Mouse (Mus musculus): Measurements from ENCODE around the gene D10Jhu81e.
"Not testable (repeated sequence)": the region's sequence is repeated elsewhere in the genome, so short reads cannot be mapped to it uniquely, and the experiment has no call there.

D10Jhu81e gene

DNA sequence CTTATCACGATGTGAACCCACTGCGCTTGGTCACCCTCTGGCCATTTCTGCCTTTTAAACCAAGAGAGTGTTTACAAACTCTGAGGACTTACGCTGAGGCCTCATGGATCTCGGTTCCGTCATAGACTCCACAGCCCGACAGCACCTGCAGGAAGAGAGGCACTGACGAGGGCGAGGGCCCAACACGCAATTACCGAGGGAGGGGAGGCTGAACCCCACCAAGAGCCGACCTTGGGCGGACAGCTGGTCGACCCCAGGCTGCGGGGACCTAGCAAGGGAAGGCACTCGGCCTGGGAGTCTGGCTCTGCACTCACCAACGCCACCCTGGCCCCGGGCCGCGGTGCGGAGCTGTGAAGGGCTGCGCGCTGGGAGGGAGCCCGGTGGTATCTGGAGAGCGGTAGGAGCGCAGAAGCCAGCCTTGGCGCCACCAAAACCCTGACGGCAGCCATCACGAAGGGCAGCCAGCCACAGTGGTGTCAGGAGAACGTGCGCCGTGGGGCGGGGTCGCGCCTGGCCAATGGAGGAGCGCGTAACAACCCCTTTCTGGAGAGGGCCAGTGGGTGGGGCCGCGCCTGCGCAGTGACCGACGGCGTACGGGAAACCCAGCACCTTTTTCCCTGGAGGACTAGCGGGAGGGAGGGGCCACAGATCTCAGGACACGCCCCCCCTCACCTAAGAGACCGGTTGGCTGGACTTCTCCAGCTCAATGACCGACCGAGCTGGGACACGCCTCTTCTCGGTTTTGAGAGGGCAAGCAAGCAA is at the start of gene D10Jhu81e:
D10Jhu81e (minus strand) TSS at position 502 of the 762 bp plus-strand sequence.
- in situ Hi-C loops (cut with MboI; ENCODE audit: low pct_unique_long_range_greater_than_20kb in 1 of 2, low sequenced_read_pairs in 2 of 2, unreplicated experiment in 1 of 2), result loop anchor here (10.0 kb wide), 2 partner anchors 155 to 165 kb away; partner anchors contain the start of gene Pfkl (in 1 of the 2)

DNA sequence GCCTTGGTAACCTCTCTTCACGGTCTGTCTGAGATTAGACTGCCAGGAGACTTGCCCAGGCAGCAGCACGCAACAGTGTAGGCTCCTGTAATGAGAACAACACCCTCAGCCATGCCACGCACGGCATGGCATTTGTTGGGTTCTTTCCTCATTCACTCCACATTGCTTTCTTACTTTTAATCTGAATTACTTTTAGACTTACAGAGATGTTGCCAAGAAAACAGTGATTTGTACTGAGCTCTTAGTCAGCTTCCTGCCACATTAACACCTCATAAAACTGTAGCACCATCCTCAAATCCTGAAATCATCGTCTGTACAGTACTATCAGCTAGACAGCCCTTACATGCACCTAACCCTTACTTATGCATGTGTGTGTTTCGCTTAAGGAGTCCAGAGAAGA is 49.0 kb upstream of the D10Jhu81e start:
- in situ Hi-C loops (cut with MboI; ENCODE audit: low pct_unique_long_range_greater_than_20kb in 1 of 2, low sequenced_read_pairs in 2 of 2, unreplicated experiment in 1 of 2), result no loop called here

DNA sequence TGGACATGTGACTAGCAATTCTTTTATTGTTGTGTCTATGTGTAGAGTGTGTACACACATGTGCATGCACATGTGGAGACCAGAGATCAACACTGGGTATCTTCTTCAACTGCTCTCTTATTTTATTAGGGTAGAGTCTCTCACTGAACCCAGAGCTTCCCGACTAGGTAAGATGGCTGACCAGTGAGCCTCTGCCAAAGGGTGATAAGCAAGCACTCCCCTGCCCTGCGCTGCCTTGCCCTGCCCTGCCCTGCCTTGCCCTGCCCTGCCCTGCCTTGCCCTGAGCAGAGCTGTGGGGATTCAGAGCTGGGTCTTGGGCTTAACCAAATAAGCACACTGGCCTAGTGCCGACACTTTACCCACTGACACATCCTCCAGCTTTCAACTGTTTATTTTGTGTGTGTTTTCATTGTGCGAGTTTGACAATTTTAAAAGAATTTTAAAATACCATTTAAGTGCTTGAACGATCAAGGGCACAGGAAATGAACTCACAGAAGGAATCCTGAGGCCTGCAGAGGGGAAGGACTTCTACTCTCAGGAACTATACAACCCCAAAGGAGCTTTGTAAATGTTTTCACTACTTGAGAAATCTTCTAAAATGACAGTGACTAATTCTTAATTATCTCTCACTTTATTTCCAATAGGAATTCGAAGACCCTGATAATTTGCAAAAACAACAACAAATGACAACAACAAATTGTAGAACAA is 46.9 kb upstream of the D10Jhu81e start:
- in situ Hi-C loops (cut with MboI; ENCODE audit: low pct_unique_long_range_greater_than_20kb in 1 of 2, low sequenced_read_pairs in 2 of 2, unreplicated experiment in 1 of 2), result no loop called here

DNA sequence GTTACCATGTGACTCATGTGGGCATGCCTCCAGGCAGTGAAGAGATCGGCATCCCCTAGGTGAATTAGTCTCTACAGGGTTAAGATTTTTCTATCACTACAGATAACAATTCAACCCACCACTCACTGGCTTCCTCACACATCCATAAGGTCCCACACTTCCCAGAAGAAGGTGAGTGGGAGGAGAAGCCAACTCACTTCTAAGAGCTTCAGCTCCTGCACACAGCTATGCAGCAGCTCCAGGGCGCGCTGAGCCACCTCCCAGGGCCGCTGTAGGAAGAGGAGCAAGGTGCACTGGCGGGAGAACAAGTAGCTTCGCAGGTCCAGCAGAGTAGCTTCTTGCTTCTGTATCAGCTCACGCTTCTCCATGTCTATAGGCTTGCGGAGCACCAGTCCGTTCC is 44.8 kb upstream of the D10Jhu81e start:
- in situ Hi-C loops (cut with MboI; ENCODE audit: low pct_unique_long_range_greater_than_20kb in 1 of 2, low sequenced_read_pairs in 2 of 2, unreplicated experiment in 1 of 2), result no loop called here

DNA sequence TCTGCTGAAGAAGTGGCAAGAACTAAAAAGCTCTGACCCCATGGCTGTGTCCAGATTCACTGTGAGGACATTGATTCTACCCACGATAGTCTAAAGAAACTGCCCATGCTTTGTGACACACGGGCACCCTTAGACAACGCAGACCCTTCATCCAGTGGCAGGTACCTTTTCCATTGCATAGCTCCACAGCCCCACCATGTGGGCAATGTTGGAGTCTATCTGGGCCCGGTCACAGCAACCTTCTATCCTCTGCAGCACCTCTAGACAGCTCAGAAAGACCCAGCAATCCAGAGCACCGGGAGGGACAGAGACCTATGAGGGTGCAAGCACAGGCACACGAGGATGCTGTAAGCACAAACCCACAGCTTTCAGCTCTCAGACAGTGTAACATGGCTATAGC is 41.7 kb upstream of the D10Jhu81e start:
- in situ Hi-C loops (cut with MboI; ENCODE audit: low pct_unique_long_range_greater_than_20kb in 1 of 2, low sequenced_read_pairs in 2 of 2, unreplicated experiment in 1 of 2), result no loop called here

DNA sequence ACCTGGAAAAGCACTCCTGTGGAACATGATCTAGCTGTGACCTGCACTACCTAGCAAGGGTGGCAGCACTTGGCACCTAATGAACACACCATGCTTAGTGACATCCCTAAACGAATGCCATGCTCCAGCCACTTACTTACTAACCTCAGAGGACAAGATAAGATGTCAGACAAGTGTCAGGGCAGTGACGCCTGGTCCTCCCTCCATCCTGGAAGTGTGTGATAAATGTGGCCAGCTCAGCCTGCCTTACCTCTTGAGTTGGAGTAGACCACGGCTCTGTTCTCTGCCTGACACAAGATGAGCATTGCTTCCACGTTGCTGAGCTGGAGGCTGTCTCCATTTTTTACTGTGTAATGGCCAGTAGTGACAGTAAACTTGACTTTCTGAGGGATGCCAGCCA is 31.6 kb upstream of the D10Jhu81e start:
- in situ Hi-C loops (cut with MboI; ENCODE audit: low pct_unique_long_range_greater_than_20kb in 1 of 2, low sequenced_read_pairs in 2 of 2, unreplicated experiment in 1 of 2), result no loop called here

DNA sequence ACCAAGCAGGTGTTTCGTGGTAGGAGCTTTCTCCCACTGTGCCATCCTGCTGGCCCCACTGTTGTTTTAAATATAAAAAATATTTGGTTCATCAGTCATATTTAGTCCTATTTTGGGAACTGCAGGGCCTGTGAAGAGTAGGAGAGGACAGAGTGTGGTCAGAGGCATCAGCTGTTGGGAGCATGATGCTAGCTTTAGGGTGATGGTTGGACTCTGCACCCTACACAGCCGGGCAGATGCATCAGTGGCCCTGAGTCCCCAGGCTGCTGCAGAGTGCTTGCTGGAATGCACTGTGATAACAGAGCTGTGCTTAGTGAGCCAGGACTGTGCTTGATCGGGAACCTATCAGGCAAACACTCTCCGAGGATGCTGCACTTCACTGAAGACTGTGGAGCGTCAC is 23.4 kb upstream of the D10Jhu81e start:
- in situ Hi-C loops (cut with MboI; ENCODE audit: low pct_unique_long_range_greater_than_20kb in 1 of 2, low sequenced_read_pairs in 2 of 2, unreplicated experiment in 1 of 2), result no loop called here

DNA sequence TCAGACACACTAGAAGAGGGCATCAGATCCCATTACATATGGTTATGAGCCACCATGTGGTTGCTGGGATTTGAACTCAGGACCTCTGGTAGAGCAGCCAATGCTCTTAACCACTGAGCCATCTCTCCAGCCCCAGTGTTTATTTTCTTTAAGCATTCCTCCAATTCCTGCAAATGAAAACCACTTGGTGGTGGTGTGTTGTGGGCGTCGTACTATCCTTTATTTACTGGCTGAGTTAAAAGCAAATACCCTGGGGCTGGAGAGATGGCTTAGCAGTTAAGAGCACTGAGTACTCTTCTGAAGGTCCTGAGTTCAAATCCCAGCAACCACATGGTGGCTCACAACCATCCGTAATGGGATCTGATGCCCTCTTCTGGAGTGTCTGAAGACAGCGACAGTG is 16.5 kb upstream of the D10Jhu81e start:
- in situ Hi-C loops (cut with MboI; ENCODE audit: low pct_unique_long_range_greater_than_20kb in 1 of 2, low sequenced_read_pairs in 2 of 2, unreplicated experiment in 1 of 2), result not testable (repeated sequence)

DNA sequence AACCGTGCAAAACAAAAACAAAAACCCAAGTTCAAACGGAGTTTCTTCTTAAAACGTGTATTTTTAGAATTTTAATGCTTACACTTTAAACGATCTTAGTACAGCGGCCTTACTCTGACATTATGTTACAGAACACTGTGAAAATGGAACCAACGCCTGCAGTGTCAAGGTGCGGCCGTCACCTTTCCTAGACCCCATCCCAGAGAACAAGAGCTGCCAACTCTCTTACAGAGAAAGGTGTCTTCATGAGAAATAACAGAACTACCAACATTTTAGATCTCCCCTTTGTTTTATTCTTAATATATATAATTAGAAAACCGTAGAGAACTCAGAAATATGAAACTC is 15.8 kb upstream of the D10Jhu81e start:
- in situ Hi-C loops (cut with MboI; ENCODE audit: low pct_unique_long_range_greater_than_20kb in 1 of 2, low sequenced_read_pairs in 2 of 2, unreplicated experiment in 1 of 2), result no loop called here

DNA sequence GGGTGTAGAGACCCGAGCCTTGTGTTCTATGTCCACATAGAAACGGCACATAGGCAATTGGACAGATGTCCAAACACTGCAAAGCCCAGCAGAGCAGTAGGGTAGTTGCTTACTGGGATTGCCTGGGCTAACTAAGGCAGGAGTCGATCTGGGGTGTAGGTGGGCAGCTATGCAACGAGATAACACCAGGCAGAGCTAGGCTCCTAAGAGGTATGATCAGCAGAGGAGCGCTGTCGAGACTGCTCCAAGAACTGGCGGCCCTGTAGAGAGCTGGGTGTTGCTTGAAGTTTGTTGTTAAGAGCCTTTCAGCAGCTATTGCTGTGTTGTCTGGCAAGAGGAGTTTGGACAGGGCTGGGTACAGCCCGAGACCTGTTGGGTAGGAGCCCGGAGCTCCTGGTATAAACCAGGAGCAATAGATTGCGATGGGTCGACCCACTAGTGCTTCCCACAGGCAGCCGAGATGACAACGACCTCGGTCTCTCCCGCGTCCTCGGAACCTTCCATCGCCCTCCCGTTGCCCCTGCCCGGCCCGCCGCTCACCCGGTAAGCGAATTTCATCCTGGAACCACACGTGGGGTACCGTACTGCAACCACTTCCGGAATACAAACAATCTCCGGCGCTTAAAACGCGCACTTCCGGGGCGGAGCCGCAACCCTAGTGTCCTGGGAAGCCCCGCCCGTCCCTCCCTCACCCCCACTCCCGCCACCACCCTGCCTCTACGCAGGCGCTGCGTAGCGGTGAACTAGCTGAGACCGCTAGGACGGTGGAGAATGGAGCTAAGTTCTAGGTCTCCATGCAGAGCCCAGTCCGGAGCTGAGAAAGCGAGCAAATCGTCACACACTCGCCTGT is 15.2 kb upstream of the D10Jhu81e start, which contains the start of gene Pwp2:
Pwp2 (minus strand) TSS at position 619 of the 850 bp plus-strand sequence.
- in situ Hi-C loops (cut with MboI; ENCODE audit: low pct_unique_long_range_greater_than_20kb in 1 of 2, low sequenced_read_pairs in 2 of 2, unreplicated experiment in 1 of 2), result no loop called here

DNA sequence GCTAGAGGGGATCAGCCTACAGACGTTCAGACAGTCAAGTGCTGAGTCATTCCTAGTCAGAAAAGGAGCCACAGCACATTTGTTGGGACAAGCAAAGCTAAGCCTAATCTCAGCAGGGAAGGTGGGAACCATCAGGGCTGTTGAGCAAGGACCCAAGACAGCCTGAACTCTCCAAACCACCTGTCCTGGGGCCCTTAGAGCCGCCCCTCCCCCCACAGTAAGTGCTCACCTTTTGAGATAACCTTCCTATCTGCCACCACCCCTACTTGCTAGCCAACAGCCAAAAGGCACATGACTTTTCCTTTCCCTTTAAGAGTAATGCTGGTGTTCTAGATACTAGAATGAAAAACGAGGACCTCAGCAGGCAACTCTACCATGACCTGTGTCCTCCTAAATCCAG is 14.0 kb upstream of the D10Jhu81e start:
- in situ Hi-C loops (cut with MboI; ENCODE audit: low pct_unique_long_range_greater_than_20kb in 1 of 2, low sequenced_read_pairs in 2 of 2, unreplicated experiment in 1 of 2), result no loop called here

DNA sequence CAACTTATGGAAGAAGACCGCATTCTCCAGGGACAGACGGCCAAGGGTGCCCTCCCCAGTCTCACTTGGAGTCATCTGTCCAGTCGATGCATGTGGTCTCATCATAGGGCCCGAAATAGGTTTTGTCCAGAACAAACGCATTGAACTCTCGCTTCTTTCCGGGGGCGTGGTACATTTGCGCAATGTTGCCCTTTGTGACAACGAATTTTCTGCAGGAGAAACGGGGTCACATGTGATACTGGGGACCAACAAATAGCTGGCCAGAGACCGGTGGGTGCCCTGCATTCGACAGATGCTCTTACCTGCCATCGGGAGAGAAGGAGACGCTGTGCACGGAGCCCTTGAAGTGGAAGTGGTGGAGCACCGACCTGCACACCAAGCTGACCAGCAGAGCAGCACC is 12.7 kb upstream of the D10Jhu81e start:
- in situ Hi-C loops (cut with MboI; ENCODE audit: low pct_unique_long_range_greater_than_20kb in 1 of 2, low sequenced_read_pairs in 2 of 2, unreplicated experiment in 1 of 2), result no loop called here

DNA sequence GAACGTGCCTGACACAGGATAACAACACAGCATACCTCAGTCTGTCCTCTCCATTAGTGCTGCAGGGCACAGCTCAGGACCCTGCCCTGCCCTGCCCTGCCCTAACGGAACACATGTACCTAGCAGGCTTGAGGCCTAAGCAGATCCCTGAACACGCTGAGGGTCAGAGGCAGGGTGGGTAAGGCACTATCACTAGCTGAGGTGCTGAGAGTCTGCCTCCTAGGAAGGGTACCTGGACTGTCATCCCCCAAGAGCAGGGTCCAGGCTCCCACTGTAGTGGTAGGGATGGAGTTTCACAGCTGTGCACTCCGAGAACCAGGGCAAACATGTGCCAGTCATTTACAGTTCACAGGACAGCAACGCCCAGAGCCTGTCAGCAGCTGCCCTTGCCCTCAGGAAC is 4.9 kb upstream of the D10Jhu81e start:
- in situ Hi-C loops (cut with MboI; ENCODE audit: low pct_unique_long_range_greater_than_20kb in 1 of 2, low sequenced_read_pairs in 2 of 2, unreplicated experiment in 1 of 2), result no loop called here

DNA sequence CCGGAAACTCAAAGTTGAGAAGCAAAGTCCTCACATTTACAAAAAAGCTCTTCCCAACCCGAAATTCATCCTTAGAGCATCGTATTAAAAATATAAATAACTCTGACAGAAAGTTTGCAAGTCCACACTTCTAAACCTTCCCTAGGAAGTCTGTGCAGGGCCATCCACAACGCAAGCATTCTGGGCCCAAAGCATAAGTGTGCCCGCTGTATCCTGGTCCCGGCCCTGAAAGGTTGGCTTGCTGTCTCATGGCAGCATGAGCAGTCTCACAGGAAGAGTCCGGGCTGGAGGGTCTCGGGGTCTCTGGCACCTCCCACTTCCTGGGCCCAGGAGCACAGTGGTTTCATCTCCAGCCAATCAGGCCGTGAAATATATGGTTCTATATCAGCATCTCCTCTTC is 2.0 kb upstream of the D10Jhu81e start:
- in situ Hi-C loops (cut with MboI; ENCODE audit: low pct_unique_long_range_greater_than_20kb in 1 of 2, low sequenced_read_pairs in 2 of 2, unreplicated experiment in 1 of 2), result no loop called here

DNA sequence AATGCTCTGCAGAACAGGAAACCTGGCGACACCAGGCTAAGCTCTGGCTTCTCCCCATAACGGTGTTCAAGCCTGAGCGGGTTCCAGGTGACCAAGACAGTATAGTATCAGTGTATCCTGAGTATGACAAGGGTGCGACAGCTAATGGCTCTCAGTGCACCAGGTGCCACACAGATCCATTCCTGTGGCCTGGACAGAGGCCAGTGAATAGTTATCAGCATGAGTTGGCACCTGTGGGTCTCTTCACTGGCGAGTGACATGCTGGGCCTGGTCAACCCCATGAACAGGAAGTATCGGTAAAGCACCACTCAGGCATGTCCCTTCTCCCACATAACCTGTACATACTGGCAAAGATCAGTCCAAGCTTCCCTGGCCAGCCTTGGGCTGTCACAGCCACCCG is 1.5 kb upstream of the D10Jhu81e start:
- in situ Hi-C loops (cut with MboI; ENCODE audit: low pct_unique_long_range_greater_than_20kb in 1 of 2, low sequenced_read_pairs in 2 of 2, unreplicated experiment in 1 of 2), result no loop called here

DNA sequence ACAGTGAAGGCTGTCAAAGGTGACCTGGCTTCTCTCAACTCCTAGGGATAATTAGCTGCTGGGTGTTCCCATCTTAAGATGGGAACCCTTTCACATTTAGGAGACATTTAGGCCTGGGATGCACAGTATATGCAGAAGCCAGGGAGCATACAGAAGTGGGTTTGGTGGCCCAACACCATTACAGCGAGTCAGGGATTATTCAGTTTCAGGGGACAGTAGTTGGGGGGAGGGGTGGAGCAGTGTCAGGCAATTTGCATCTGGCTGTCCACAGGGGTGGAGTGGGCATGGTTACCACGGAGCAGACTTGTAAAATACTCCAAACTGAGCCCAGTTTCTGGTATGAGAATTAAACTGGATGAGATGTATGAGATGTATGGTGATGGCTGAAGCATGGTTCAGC is 863 bp upstream of the D10Jhu81e start:
- in situ Hi-C loops (cut with MboI; ENCODE audit: low pct_unique_long_range_greater_than_20kb in 1 of 2, low sequenced_read_pairs in 2 of 2, unreplicated experiment in 1 of 2), result no loop called here

DNA sequence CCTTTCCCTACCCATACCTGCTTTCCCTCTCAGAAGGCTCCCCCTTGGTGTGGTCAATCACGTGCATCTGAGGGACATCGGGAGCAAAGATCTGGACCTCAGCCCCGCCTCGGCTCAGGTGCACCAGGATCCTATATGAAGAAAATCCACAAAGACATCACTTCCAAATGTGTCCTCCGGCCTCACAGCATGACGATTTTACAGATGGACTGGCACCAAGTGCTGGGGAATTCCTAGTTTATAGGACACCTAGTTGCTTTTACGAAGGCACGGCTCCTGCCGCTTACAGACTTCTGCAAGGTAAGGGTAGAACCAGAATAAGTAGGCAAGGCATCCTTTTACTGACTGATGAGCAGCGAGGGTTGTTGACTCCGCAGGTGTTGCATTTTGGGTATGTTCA is 790 bp downstream of the D10Jhu81e start:
- in situ Hi-C loops (cut with MboI; ENCODE audit: low pct_unique_long_range_greater_than_20kb in 1 of 2, low sequenced_read_pairs in 2 of 2, unreplicated experiment in 1 of 2), result loop anchor here (10.0 kb wide), 2 partner anchors 154 to 164 kb away; partner anchors contain the start of gene Pfkl (in 1 of the 2)

DNA sequence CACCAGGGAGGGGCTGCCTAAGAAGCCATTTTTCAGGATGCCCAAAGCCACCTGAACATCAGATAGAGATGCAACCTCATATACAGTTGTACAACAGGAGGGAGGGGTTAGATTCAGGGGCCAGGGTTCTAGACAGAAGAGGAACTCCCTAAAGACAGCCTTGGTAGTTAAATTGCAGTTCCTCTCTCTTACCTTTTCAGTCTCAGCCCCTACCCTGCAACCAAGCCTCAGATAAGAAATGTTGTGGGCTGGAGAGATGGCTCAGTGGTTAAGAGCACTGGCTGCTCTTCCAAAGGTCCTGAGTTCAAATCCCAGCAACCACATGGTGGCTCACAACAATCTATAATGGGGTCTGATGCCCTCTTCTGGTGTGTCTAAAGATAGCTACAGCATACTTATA is 1.8 kb downstream of the D10Jhu81e start:
- in situ Hi-C loops (cut with MboI; ENCODE audit: low pct_unique_long_range_greater_than_20kb in 1 of 2, low sequenced_read_pairs in 2 of 2, unreplicated experiment in 1 of 2), result loop anchor here (10.0 kb wide), 2 partner anchors 153 to 163 kb away; partner anchors contain the start of gene Pfkl (in 1 of the 2)

DNA sequence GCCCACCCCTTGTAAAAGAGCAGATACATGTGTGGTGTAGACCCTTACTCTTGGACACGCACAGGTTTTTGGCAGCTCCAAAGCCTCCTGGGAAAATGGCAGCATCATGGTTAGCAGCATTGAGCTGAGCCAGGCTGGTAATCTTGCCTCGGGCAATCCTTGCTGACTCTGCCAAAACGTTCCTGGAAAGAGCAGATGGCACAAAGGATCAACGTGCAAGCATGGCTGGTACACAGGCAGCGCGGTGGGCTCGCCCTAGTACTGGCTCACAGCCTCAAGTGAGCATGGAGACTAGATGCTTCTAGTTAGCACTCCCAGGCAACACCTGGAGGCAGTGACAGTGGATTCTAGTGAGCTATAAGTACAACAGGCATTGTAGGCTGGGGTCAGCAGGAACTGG is 2.2 kb downstream of the D10Jhu81e start:
- in situ Hi-C loops (cut with MboI; ENCODE audit: low pct_unique_long_range_greater_than_20kb in 1 of 2, low sequenced_read_pairs in 2 of 2, unreplicated experiment in 1 of 2), result loop anchor here (10.0 kb wide), 2 partner anchors 153 to 163 kb away; partner anchors contain the start of gene Pfkl (in 1 of the 2)
